Mouse (Mus musculus) forebrain, embryonic 12.5 days (tissue): ENCODE data around the gene Itpk1. TPM values are rescaled to one million over a fixed set of nuclear protein-coding genes. Genes with fewer than 3 reads are reported as not detected.

Experiments
- ATAC-seq: fragments of 200-750 bp; cut with Nextera tagmentation; 2 replicates; pipeline ENCODE4 v1.8.0; 2017; ENCODE audit warnings: moderate TSS enrichment; ENCODE audit not compliant: low FRiP score
- H3K27ac ChIP-seq: fragments of 300-500 bp; sonication (generic); 2 replicates; pipeline ENCODE4 v1.5.1; 2016; ENCODE audit warnings: mild to moderate bottlenecking
- H3K27me3 ChIP-seq: fragments of 300-500 bp; sonication (generic); 2 replicates; pipeline ENCODE4 v1.6.1; 2016; ENCODE audit warnings: mild to moderate bottlenecking
- H3K36me3 ChIP-seq: fragments of 300-500 bp; sonication (generic); replicated peaks from 2 replicates; pipeline ENCODE4 v1.6.1; 2016; ENCODE audit warnings: mild to moderate bottlenecking
- H3K4me1 ChIP-seq: fragments of 300-500 bp; sonication (generic); 2 replicates; pipeline ENCODE4 v1.6.1; 2016
- H3K4me2 ChIP-seq: fragments of 300-500 bp; sonication (generic); 2 replicates; pipeline ENCODE4 v1.6.1; 2016; ENCODE audit warnings: mild to moderate bottlenecking, moderate library complexity
- H3K4me3 ChIP-seq: fragments of 300-500 bp; sonication (generic); replicated peaks from 2 replicates; pipeline ENCODE4 v1.5.1; 2016; ENCODE audit warnings: mild to moderate bottlenecking
- H3K9ac ChIP-seq: fragments of 300-500 bp; sonication (generic); 2 replicates; pipeline ENCODE4 v1.6.1; 2016; ENCODE audit warnings: mild to moderate bottlenecking
- H3K9me3 ChIP-seq: fragments of 300-500 bp; sonication (generic); 2 replicates; pipeline ENCODE4 v1.6.1; 2016
- WGBS: fragments of 180-500 bp; shearing (Covaris S2); methylation state at CpG from one replicate; pipeline ENCODE4 v1.1.7; 2016; 5-methylcytosine and 5-hydroxymethylcytosine counted together
- polyA plus RNA-seq: library from polyadenylated mRNA; unstranded; fragments of >200 nt; fragmentation: Nextera tagmentation; extraction: Ambion mirVana; gene quantifications from 2 replicates; pipeline ENCODE4 v1.2.1, GENCODE M21; 2016

Gene Itpk1
- polyA plus RNA-seq, 1 experiment from 2014 or later: 22.5 TPM

GRCm38 (mm10) chr12:102729855-102730797 lies 25.4 kb upstream of the Itpk1 start:
- peak overlapping the region; percentile 12; the same call in 1 of the 2 replicates for H3K9ac ChIP-seq
- peak overlapping the region; percentile 51 for H3K4me2 ChIP-seq
- peak; percentile 99 for ATAC-seq
- no peaks in the 10 kb centered on the region for H3K9me3 ChIP-seq
- H3K4me3 ChIP-seq: peak overlapping the region; percentile 24
- peaks cover 23% of the 10 kb centered on the region for H3K4me1 ChIP-seq
- H3K27me3 ChIP-seq: no peaks in the 10 kb centered on the region
- peak overlapping the region; percentile 97 for H3K27ac ChIP-seq
- 32% methylated on average over 26 of the region's 26 CpGs for WGBS
- H3K36me3 ChIP-seq: no peaks in the 10 kb centered on the region

- H3K4me3 ChIP-seq: no peak overlapping the region
- H3K4me1 ChIP-seq: peaks cover 11% of the 10 kb centered on the region
- H3K27ac ChIP-seq: no peak overlapping the region
- WGBS: 75% methylated on average over 7 of the region's 7 CpGs
- H3K4me2 ChIP-seq: no peak overlapping the region
- H3K9ac ChIP-seq: no peak overlapping the region
- no peaks in the 10 kb centered on the region for H3K9me3 ChIP-seq
- H3K27me3 ChIP-seq: no peaks in the 10 kb centered on the region
- H3K36me3 ChIP-seq: no peaks in the 10 kb centered on the region
- ATAC-seq: no peak
These were observed 21.0 kb upstream of the Itpk1 start for GRCm38 (mm10) chr12:102725761-102726175.

GRCm38 (mm10) chr12:102725146-102725545 lies 20.4 kb upstream of the Itpk1 start:
- Histone ChIP-seq H3K4me3 (no peak overlapping the region), H3K9me3 (no peaks in the 10 kb centered on the region), H3K4me1 (peaks cover 5% of the 10 kb centered on the region), H3K4me2 (no peak overlapping the region), H3K36me3 (no peaks in the 10 kb centered on the region), H3K9ac (no peak overlapping the region), H3K27ac (no peak overlapping the region), H3K27me3 (no peaks in the 10 kb centered on the region)
- WGBS: 92% methylated on average over 6 of the region's 6 CpGs
- ATAC-seq: no peak

- Histone ChIP-seq H3K36me3 (no peaks in the 10 kb centered on the region), H3K27me3 (no peaks in the 10 kb centered on the region), H3K4me1 (no peaks in the 10 kb centered on the region), H3K4me2 (no peak overlapping the region), H3K27ac (no peak overlapping the region), H3K9me3 (no peaks in the 10 kb centered on the region), H3K9ac (no peak overlapping the region), H3K4me3 (no peak overlapping the region)
- WGBS: 80% methylated on average over 6 of the region's 6 CpGs
- no peak for ATAC-seq
These were observed 19.1 kb upstream of the Itpk1 start for GRCm38 (mm10) chr12:102723861-102724260.

- no peak for ATAC-seq
- H3K9ac ChIP-seq: no peak overlapping the region
- no peaks in the 10 kb centered on the region for H3K27me3 ChIP-seq
- H3K27ac ChIP-seq: no peak overlapping the region
- 72% methylated on average over 8 of the region's 8 CpGs for WGBS
- H3K9me3 ChIP-seq: no peaks in the 10 kb centered on the region
- H3K4me1 ChIP-seq: no peaks in the 10 kb centered on the region
- no peak overlapping the region for H3K4me3 ChIP-seq
- H3K36me3 ChIP-seq: no peaks in the 10 kb centered on the region
- H3K4me2 ChIP-seq: no peak overlapping the region
These were observed 18.2 kb upstream of the Itpk1 start for GRCm38 (mm10) chr12:102722966-102723365.

GRCm38 (mm10) chr12:102722451-102722850 lies 17.7 kb upstream of the Itpk1 start:
- Histone ChIP-seq H3K27ac (no peak overlapping the region), H3K9me3 (no peaks in the 10 kb centered on the region), H3K4me1 (no peaks in the 10 kb centered on the region), H3K4me2 (no peak overlapping the region), H3K4me3 (no peak overlapping the region), H3K27me3 (no peaks in the 10 kb centered on the region), H3K36me3 (no peaks in the 10 kb centered on the region), H3K9ac (no peak overlapping the region)
- 62% methylated on average over 11 of the region's 11 CpGs for WGBS
- ATAC-seq: no peak

- Histone ChIP-seq H3K4me3 (no peak overlapping the region), H3K27me3 (no peaks in the 10 kb centered on the region), H3K9ac (no peak overlapping the region), H3K27ac (no peak overlapping the region), H3K9me3 (no peaks in the 10 kb centered on the region), H3K36me3 (no peaks in the 10 kb centered on the region), H3K4me2 (peak overlapping the region; percentile 19; the same call in 1 of the 2 replicates), H3K4me1 (no peaks in the 10 kb centered on the region)
- WGBS: 27% methylated on average over 13 of the region's 13 CpGs
- peak; percentile 78; the same call in 1 of the 2 replicates for ATAC-seq
These were observed 15.0 kb upstream of the Itpk1 start for GRCm38 (mm10) chr12:102719552-102720315.

- Histone ChIP-seq H3K27ac (no peak overlapping the region), H3K9ac (no peak overlapping the region)
- WGBS: 82% methylated on average over 10 of the region's 10 CpGs
These were observed 10.1 kb upstream of the Itpk1 start for GRCm38 (mm10) chr12:102714654-102715395.

GRCm38 (mm10) chr12:102714116-102714515 lies 9.4 kb upstream of the Itpk1 start:
- Histone ChIP-seq H3K4me2 (no peak overlapping the region), H3K9ac (no peak overlapping the region), H3K4me3 (no peak overlapping the region), H3K27ac (no peak overlapping the region), H3K27me3 (no peaks in the 10 kb centered on the region), H3K9me3 (no peaks in the 10 kb centered on the region), H3K36me3 (no peaks in the 10 kb centered on the region), H3K4me1 (no peaks in the 10 kb centered on the region)
- ATAC-seq: no peak
- WGBS: 76% methylated on average over 2 of the region's 2 CpGs

More at GRCm38 (mm10) chr12:102714654-102715395, 10.1 kb upstream of the Itpk1 start:
- no peaks in the 10 kb centered on the region for H3K9me3 ChIP-seq
- H3K4me1 ChIP-seq: no peaks in the 10 kb centered on the region
- no peak overlapping the region for H3K4me2 ChIP-seq
- no peaks in the 10 kb centered on the region for H3K27me3 ChIP-seq
- no peak for ATAC-seq
- no peaks in the 10 kb centered on the region for H3K36me3 ChIP-seq
- no peak overlapping the region for H3K4me3 ChIP-seq

- no peak for ATAC-seq
- no peaks in the 10 kb centered on the region for H3K36me3 ChIP-seq
- H3K4me3 ChIP-seq: no peak overlapping the region
- no peak overlapping the region for H3K4me2 ChIP-seq
- H3K4me1 ChIP-seq: no peaks in the 10 kb centered on the region
- 81% methylated on average over 20 of the region's 20 CpGs for WGBS
- H3K9ac ChIP-seq: no peak overlapping the region
- no peaks in the 10 kb centered on the region for H3K9me3 ChIP-seq
- H3K27ac ChIP-seq: no peak overlapping the region
- H3K27me3 ChIP-seq: no peaks in the 10 kb centered on the region
These were observed 8.6 kb upstream of the Itpk1 start for GRCm38 (mm10) chr12:102713153-102713865.

- H3K4me2 ChIP-seq: no peak overlapping the region
- H3K27me3 ChIP-seq: peaks cover 14% of the 10 kb centered on the region; the same call in 1 of the 2 replicates
- ATAC-seq: no peak
- peaks cover 1% of the 10 kb centered on the region for H3K4me1 ChIP-seq
- no peak overlapping the region for H3K4me3 ChIP-seq
- 66% methylated on average over 4 of the region's 4 CpGs for WGBS
- H3K9me3 ChIP-seq: no peaks in the 10 kb centered on the region
- H3K36me3 ChIP-seq: no peaks in the 10 kb centered on the region
- H3K27ac ChIP-seq: no peak overlapping the region
- no peak overlapping the region for H3K9ac ChIP-seq
These were observed 6.2 kb upstream of the Itpk1 start for GRCm38 (mm10) chr12:102710851-102711375.
